Mouse (Mus musculus): Measurements from ENCODE around the gene Shank2. TPM values are rescaled to one million over a fixed set of nuclear protein-coding genes. Genes with fewer than 3 reads are reported as not detected.

Shank2 gene
- polyA plus RNA-seq, 1 experiment, result 2.4 TPM

DNA sequence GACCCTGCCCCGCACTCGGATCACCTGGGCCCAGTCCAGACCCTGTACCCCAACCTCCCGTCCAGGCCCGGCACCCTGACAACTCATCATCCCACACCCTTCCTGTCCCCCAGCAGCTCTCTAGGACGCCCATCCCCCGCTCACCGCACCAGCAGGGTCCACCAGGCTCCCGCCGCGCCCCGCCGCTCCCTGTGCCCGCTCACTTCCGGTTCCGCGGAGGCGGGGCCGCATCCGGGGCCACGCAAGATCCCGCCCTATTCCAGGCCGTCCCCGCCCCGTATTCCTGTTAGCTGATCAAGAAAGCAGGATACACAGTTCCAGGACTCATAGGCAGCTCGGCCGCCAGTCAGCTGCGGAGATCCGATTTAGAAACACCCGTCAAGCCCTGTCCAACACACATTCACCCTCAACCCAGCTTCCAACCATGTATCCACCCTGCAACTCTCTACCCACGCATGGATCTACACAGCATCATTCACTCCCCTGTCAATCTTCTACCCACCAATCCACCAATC is 468.9 kb downstream of the Shank2 start, which contains the start of gene Cttn:
TSS of gene Cttn (minus strand) at position 465 of the 515 bp plus-strand sequence.
- H3K4me1 ChIP-seq (ENCODE audit: control insufficient read depth, insufficient read depth, insufficient read length, low read length), result peaks cover 16% of the 10 kb centered on the region; the same call in 1 of the 2 replicates
- peaks cover 1% of the 10 kb centered on the region for H3K36me3 ChIP-seq (ENCODE audit: control insufficient read depth, insufficient read depth, low read length)
- no peak; the same call in none of the 2 replicates for TF ChIP-seq POLR2A (IDR thresholded peaks at IDR 0.05; ENCODE audit: low read depth, low read length)
- no peak for TF ChIP-seq CTCF (IDR thresholded peaks at IDR 0.05; ENCODE audit: extremely low read depth, insufficient read length, insufficient replicate concordance, low read depth, low read length)
- peak within 1 kb of the TSS; percentile 75 for H3K27ac ChIP-seq (ENCODE audit: insufficient read depth, low read depth, low read length)
- peak within 1 kb of the TSS; percentile 88 for H3K4me3 ChIP-seq (ENCODE audit: low read depth, low read length)
- 4% methylated on average over 30 of the region's 30 CpGs for WGBS
- H3K27me3 ChIP-seq (ENCODE audit: control insufficient read depth, insufficient read depth, low read length), result no peaks in the 10 kb centered on the region

DNA sequence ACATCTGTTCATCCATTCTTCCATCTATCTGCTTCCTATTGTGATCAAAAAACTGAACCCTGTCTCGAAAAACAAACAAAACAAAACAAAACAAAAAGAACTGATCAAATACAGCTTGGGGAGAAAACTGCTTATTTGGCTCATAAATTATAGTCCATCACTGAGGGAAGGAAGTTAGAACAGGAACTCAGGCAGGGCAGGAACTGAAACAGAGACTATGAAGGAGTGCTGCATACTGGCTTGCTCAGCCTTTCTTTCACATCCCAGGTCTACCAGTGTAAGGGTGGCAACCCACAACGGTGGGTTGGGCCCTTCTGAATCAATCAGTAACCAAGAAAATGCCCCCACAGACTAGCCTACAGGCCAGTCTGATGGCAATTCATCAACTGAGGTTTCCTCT is 469.4 kb downstream of the Shank2 start:
- Histone ChIP-seq H3K27ac (ENCODE audit: insufficient read depth, low read depth, low read length) (peak overlapping the region; percentile 36; the same call in 1 of the 2 replicates), H3K4me3 (ENCODE audit: low read depth, low read length) (no peak overlapping the region), H3K4me1 (ENCODE audit: control insufficient read depth, insufficient read depth, insufficient read length, low read length) (peaks cover 16% of the 10 kb centered on the region; the same call in 1 of the 2 replicates), H3K36me3 (ENCODE audit: control insufficient read depth, insufficient read depth, low read length) (0 out of 2 replicates have a peak, but pooled peaks cover 1% of the 10 kb centered on the region), H3K27me3 (ENCODE audit: control insufficient read depth, insufficient read depth, low read length) (no peaks in the 10 kb centered on the region)
- TF ChIP-seq CTCF (IDR thresholded peaks at IDR 0.05; ENCODE audit: extremely low read depth, insufficient read length, insufficient replicate concordance, low read depth, low read length) (no peak), POLR2A (IDR thresholded peaks at IDR 0.05; ENCODE audit: low read depth, low read length) (no peak)
- 54% methylated on average over 2 of the region's 2 CpGs for whole genome bisulfite sequencing

DNA sequence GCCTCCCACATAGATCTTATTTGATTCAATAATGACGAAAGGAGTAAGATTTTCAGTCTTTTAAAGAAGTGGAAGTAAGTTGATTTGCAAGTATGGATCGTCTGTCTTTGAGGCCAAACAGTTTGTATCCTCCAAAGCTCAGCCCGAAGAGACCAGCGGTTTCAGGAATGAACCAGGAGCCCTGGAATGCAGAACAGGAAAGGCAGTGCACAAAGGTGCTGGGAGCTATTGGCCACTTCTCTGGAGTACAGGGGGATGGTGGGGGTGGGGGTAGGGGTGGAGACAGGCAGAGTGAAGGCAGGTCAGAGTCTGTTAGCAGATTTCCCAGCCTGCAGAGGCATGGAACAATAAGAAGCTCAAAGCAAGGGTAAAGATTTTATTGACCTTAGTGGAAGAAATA is 471.8 kb downstream of the Shank2 start:
- no peak overlapping the region for H3K27ac ChIP-seq (ENCODE audit: insufficient read depth, low read depth, low read length)
- peaks cover 10% of the 10 kb centered on the region; the same call in 1 of the 2 replicates for H3K4me1 ChIP-seq (ENCODE audit: control insufficient read depth, insufficient read depth, insufficient read length, low read length)
- 51% methylated on average over 4 of the region's 4 CpGs for WGBS
- no peaks in the 10 kb centered on the region for H3K27me3 ChIP-seq (ENCODE audit: control insufficient read depth, insufficient read depth, low read length)
- H3K4me3 ChIP-seq (ENCODE audit: low read depth, low read length), result no peak overlapping the region
- peaks cover 13% of the 10 kb centered on the region for H3K36me3 ChIP-seq (ENCODE audit: control insufficient read depth, insufficient read depth, low read length)
- TF ChIP-seq POLR2A (IDR thresholded peaks at IDR 0.05; ENCODE audit: low read depth, low read length), result no peak
- no peak for TF ChIP-seq CTCF (IDR thresholded peaks at IDR 0.05; ENCODE audit: extremely low read depth, insufficient read length, insufficient replicate concordance, low read depth, low read length)

Other genes with a start within 250 kb of the Shank2 start
- 15.9 and 23.1 TPM in 2 replicates for gene Osbpl5, start 244.9 kb upstream of the Shank2 start, polyA plus RNA-seq (2012; rRNA removed)
- 0.27 TPM in 1 of 2 replicates, not detected in the other for gene Mrgprg, start 234.9 kb upstream of the Shank2 start, polyA plus RNA-seq (2012; rRNA removed)
- 1.6 and 3.6 TPM in 2 replicates for gene Mrgpre, start 217.4 kb upstream of the Shank2 start, polyA plus RNA-seq (2012; rRNA removed)
- 29.7 and 55.4 TPM in 2 replicates for gene Nadsyn1, start 179.1 kb upstream of the Shank2 start, polyA plus RNA-seq (2012; rRNA removed)
- 56.9 and 114 TPM in 2 replicates for gene Dhcr7, start 178.8 kb upstream of the Shank2 start, polyA plus RNA-seq (2012; rRNA removed)
- gene Gm498, start 135.1 kb upstream of the Shank2 start, polyA plus RNA-seq (2012; rRNA removed), result not detected in 2 replicates

All from small intestine, adult 2 months (tissue).